Mouse (Mus musculus) CH12.LX (cell line): ENCODE data around the gene Gm10717. TPM values are rescaled to one million over a fixed set of nuclear protein-coding genes. Genes with fewer than 3 reads are reported as not detected.
"Not testable (repeated sequence)": the region's sequence is repeated elsewhere in the genome, so short reads cannot be mapped to it uniquely, and the experiment has no call there.

Experiments used
- DNase-seq: peaks from one replicate; pipeline ENCODE4 v3.0.0-alpha.2; 2013; ENCODE audit errors: extremely low read depth
- H3K27ac ChIP-seq: 2 replicates; pipeline ENCODE4 v1.5.1; 2012; ENCODE audit warnings: low read depth, mild to moderate bottlenecking, control low read depth, moderate library complexity; ENCODE audit not compliant: insufficient read depth
- H3K27me3 ChIP-seq: replicated peaks from 2 replicates; pipeline ENCODE3; 2012; ENCODE audit warnings: inconsistent platforms
- H3K36me3 ChIP-seq, 2 experiments: replicated peaks in 1 of 2; 2 replicates each; pipeline versions ENCODE3 to v1.6.1; 2012; ENCODE audit warnings: inconsistent platforms in 1 of 2, low read length in 1 of 2, mild to moderate bottlenecking in 1 of 2, mixed read lengths in 1 of 2, moderate library complexity in 1 of 2; ENCODE audit not compliant: control insufficient read depth in 1 of 2, insufficient read depth in 1 of 2
- H3K4me1 ChIP-seq, 2 experiments: 2 replicates each; pipeline ENCODE4 v1.6.1; 2012; ENCODE audit warnings: inconsistent platforms in 1 of 2, moderate library complexity in 1 of 2; ENCODE audit not compliant: insufficient read depth in 2 of 2, control insufficient read depth in 1 of 2
- H3K4me2 ChIP-seq: 2 replicates; pipeline ENCODE4 v1.6.1; 2012; ENCODE audit warnings: low read depth, mild to moderate bottlenecking, control low read depth; ENCODE audit not compliant: poor library complexity, insufficient read depth, severe bottlenecking
- H3K4me3 ChIP-seq, 3 experiments: fragments of 150-350 bp in 1 of 3; sonication (generic) in 1 of 3; replicated peaks in 1 of 3; 2 replicates each; pipeline versions ENCODE3 to v1.5.1; 2011 to 2012; ENCODE audit warnings: low read depth in 2 of 3, low read length in 2 of 3, mild to moderate bottlenecking in 2 of 3, moderate library complexity in 2 of 3, control low read depth in 1 of 3, improper control_type of control experiment in 1 of 3, inconsistent platforms in 1 of 3, mixed read lengths in 1 of 3; ENCODE audit not compliant: poor library complexity in 1 of 3
- H3K79me2 ChIP-seq: replicated peaks from 2 replicates; pipeline ENCODE4 v1.6.1; 2012; ENCODE audit warnings: mild to moderate bottlenecking, moderate library complexity; ENCODE audit not compliant: control insufficient read depth, poor library complexity, insufficient read depth, severe bottlenecking; ENCODE audit errors: extremely low read depth
- H3K9ac ChIP-seq: 2 replicates; pipeline ENCODE4 v1.6.1; 2012; ENCODE audit warnings: low read depth, mild to moderate bottlenecking, control low read depth, moderate library complexity; ENCODE audit not compliant: insufficient read depth
- H3K9me3 ChIP-seq: replicated peaks from 2 replicates; pipeline ENCODE3; 2012; ENCODE audit warnings: low read length, inconsistent platforms, mixed read lengths
- CTCF ChIP-seq, 2 experiments: IDR thresholded peaks in 1 of 2; conservative IDR thresholded peaks in 1 of 2; 2 replicates each; pipeline ENCODE4 v1.5.1; 2011 to 2012; ENCODE audit warnings: low read depth in 2 of 2, low read length in 2 of 2, improper control_type of control experiment in 1 of 2, inconsistent platforms in 1 of 2, mild to moderate bottlenecking in 1 of 2, moderate library complexity in 1 of 2
- dilution Hi-C: fragments of 300-500 bp; cut with MboI; formaldehyde crosslinking; loops from 2 replicates; pipeline ENCODE4 v1.14.3; 2020; ENCODE audit warnings: low sequenced_read_pairs; ENCODE audit not compliant: extremely low pct_unique_long_range_greater_than_20kb, extremely low pct_ligation_motif_present
- in situ Hi-C: fragments of 300-500 bp; cut with MboI; formaldehyde crosslinking; loops from 3 replicates; pipeline ENCODE4 v1.14.3; 2019; ENCODE audit warnings: low sequenced_read_pairs, low pct_ligation_motif_present, low pct_unique_long_range_greater_than_20kb, mixed read lengths
- polyA plus RNA-seq: library from polyadenylated mRNA; unstranded; fragments of >175 nt; gene quantifications from 2 replicates; pipeline ENCODE4 v1.2.1, GENCODE M21; 2012; ENCODE audit warnings: low read depth; ENCODE audit not compliant: insufficient read length
- total RNA-seq, 2 experiments: library from RNA; depleted of rRNA; stranded (reverse); fragments of 300-350 nt in 1 of 2; fragments of >200 nt in 1 of 2; gene quantifications; 2 replicates each; pipeline ENCODE4 v1.2.3; 2012 to 2014

Gene Gm10717
- total RNA-seq (2012; rRNA removed) (not detected in 2 replicates), total RNA-seq (2014; rRNA removed) (not detected in 2 replicates), polyA plus RNA-seq (1.3 TPM in 1 of 2 replicates, not detected in the other)

DNA sequence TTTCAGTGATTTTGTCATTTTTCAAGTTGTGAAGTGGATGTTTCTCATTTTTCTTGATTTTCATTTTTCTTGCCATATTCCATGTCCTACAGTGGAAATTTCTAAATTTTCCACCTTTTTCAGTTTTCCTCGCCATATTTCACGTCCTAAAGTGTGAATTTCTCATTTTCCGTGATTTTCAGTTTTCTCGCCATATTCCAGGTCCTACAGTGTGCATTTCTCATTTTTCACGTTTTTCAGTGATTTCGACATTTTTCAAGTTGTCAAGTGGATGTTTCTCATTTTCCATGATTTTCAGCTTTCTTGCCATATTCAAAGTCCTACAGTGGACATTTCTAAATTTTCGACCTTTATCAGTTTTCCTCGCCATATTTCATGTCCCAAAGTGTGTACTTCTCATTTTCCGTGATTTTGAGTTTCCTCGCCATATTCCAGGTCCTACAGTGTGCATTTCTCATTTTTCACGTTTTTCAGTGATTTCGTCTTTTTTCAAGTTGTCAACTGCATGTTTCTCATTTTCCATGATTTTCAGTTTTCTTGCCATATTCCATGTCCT is at the start of gene Gm10717:
Gm10717 (plus strand) TSS at position 506 of the 556 bp plus-strand sequence.
- H3K27ac ChIP-seq, H3K9ac ChIP-seq, H3K36me3 ChIP-seq, H3K27me3 ChIP-seq, dilution Hi-C loops, H3K4me2 ChIP-seq, H3K4me3 ChIP-seq, H3K9me3 ChIP-seq, in situ Hi-C loops, H3K79me2 ChIP-seq, DNase-seq, H3K4me1 ChIP-seq: not testable (repeated sequence)

DNA sequence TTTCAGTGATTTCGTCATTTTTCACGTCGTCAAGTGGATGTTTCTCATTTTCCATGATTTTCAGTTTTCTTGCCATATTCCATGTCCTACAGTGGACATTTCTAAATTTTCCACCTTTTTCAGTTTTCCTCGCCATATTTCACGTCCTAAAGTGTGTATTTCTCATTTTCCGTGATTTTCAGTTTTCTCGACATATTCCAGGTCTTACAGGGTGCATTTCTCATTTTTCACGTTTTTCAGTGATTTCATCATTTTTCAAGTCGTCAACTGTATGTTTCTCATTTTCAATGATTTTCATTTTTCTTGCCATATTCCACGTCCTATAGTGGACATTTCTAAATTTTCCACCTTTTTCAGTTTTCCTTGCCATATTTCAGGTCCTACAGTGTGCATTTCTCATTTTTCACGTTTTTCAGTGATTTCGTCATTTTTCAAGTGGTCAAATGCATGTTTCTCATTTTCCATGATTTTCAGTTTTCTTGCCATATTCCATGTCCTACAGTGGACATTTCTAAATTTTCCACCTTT is 24.7 kb upstream of the Gm10717 start, which contains the start of gene Gm10722:
Gm10722 (plus strand) TSS at position 478 of the 528 bp plus-strand sequence.
- DNase-seq, H3K27me3 ChIP-seq, H3K36me3 ChIP-seq, H3K4me2 ChIP-seq, H3K79me2 ChIP-seq, in situ Hi-C loops, H3K27ac ChIP-seq, H3K9me3 ChIP-seq, dilution Hi-C loops, H3K9ac ChIP-seq, H3K4me1 ChIP-seq: not testable (repeated sequence)
- peak within 1 kb of the TSS in 1 of 3 experiments; percentile 1 for H3K4me3 ChIP-seq

DNA sequence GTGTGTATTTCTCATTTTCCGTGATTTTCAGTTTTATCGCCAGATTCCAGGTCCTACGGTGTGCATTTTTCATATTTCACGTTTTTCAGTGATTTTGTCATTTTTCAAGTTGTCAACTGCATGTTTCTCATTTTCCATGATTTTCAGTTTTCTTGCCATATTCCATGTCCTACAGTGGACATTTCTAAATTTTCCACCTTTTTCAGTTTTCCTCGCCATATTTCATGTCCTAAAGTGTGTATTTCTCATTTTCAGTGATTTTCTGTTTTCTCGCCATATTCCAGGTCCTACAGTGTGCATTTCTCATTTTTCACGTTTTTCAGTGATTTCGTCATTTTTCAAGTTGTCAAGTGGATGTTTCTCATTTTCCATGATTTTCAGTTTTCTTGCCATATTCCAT is 24.2 kb upstream of the Gm10717 start:
- H3K4me1 ChIP-seq, H3K27me3 ChIP-seq, H3K4me2 ChIP-seq, dilution Hi-C loops, H3K9ac ChIP-seq, H3K79me2 ChIP-seq, H3K4me3 ChIP-seq, H3K27ac ChIP-seq, H3K9me3 ChIP-seq, H3K36me3 ChIP-seq, in situ Hi-C loops, DNase-seq: not testable (repeated sequence)

DNA sequence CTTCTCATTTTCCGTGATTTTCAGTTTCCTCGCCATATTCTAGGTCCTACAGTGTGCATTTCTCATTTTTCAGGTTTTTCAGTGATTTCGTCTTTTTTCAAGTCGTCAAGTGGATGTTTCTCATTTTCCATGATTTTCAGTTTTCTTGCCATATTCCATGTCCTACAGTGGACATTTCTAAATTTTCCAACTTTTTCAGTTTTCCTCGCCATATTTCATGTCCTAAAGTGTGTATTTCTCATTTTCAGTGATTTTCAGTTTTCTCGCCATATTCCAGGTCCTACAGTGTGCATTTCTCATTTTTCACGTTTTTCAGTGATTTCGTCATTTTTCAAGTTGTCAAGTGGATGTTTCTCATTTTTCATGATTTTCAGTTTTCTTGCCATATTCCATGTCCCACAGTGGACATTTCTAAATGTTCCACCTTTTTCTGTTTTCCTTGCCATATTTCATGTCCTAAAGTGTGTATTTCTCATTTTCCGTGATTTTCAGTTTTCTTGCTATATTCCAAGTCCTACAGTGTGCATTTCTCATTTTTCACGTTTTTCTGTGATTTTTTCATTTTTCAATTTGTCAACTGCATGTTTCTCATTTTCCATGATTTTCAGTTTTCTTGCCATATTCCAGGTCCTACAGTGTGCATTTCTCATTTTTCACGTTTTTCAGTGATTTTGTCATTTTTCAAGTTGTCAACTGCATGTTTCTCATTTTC is 23.1 kb upstream of the Gm10717 start:
- H3K27me3 ChIP-seq, H3K36me3 ChIP-seq, DNase-seq, H3K79me2 ChIP-seq, in situ Hi-C loops, dilution Hi-C loops, H3K4me1 ChIP-seq, H3K27ac ChIP-seq, H3K9me3 ChIP-seq, H3K9ac ChIP-seq, H3K4me2 ChIP-seq, H3K4me3 ChIP-seq: not testable (repeated sequence)
- TF ChIP-seq CTCF (conservative IDR thresholded peaks at IDR 0.05 in 1 of 2, IDR thresholded peaks at IDR 0.05 in 1 of 2; ENCODE audit: low read depth in 2 of 2, low read length in 2 of 2) = 0 out of 4 replicates have a peak, but pooled peaks of 1 of the 2 experiments have one; percentile 13

DNA sequence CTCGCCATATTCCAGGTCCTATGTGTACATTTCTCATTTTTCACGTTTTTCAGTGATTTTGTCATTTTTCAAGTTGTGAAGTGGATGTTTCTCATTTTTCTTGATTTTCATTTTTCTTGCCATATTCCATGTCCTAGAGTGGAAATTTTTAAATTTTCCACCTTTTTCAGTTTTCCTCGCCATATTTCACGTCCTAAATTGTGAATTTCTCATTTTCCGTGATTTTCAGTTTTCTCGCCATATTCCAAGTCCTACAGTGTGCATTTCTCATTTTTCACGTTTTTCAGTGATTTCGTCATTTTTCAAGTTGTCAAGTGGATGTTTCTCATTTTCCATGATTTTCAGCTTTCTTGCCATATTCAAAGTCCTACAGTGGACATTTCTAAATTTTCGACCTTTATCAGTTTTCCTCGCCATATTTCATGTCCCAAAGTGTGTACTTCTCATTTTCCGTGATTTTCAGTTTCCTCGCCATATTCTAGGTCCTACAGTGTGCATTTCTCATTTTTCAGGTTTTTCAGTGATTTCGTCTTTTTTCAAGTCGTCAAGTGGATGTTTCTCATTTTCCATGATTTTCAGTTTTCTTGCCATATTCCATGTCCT is 22.3 kb upstream of the Gm10717 start, which contains the start of gene Gm11168:
Gm11168 (plus strand) TSS at position 553 of the 603 bp plus-strand sequence.
- H3K4me1 ChIP-seq, H3K4me3 ChIP-seq, H3K9ac ChIP-seq, H3K4me2 ChIP-seq, H3K27me3 ChIP-seq, in situ Hi-C loops, H3K36me3 ChIP-seq, H3K27ac ChIP-seq, H3K79me2 ChIP-seq, DNase-seq, H3K9me3 ChIP-seq, dilution Hi-C loops: not testable (repeated sequence)

DNA sequence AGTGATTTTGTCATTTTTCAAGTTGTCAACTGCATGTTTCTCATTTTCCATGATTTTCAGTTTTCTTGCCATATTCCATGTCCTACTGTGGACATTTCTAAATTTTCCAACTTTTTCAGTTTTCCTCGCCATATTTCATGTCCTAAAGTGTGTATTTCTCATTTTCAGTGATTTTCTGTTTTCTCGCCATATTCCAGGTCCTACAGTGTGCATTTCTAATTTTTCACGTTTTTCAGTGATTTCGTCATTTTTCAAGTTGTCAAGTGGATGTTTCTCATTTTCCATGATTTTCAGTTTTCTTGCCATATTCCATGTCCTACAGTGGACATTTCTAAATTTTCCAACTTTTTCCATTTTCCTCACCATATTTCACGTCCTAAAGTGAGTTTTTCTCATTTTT is 19.0 kb upstream of the Gm10717 start:
- H3K27ac ChIP-seq, H3K27me3 ChIP-seq, in situ Hi-C loops, H3K9ac ChIP-seq, H3K36me3 ChIP-seq, H3K4me3 ChIP-seq, H3K9me3 ChIP-seq, DNase-seq, H3K4me2 ChIP-seq, dilution Hi-C loops, H3K4me1 ChIP-seq, H3K79me2 ChIP-seq: not testable (repeated sequence)
